Mouse (Mus musculus) v-Abl transformed pro-B cells (cell line): ENCODE results near the gene Ripor3.

Experiments
- in situ Hi-C, 2 experiments: fragments of 400-800 bp; cut with MboI; formaldehyde crosslinking; loops; one replicate each; pipeline ENCODE4 v1.15.1; 2025; ENCODE audit not compliant: unreplicated experiment in 2 of 2

Ripor3 gene

GRCm38 (mm10) chr2:167959996-167960395 lies 50.4 kb downstream of the Ripor3 start:
- in situ Hi-C loops, result loop anchor here in 1 of 2 experiments (5.0 kb wide), 1 partner anchor 47 kb away; no protein-coding TSS in a partner anchor

- in situ Hi-C loops, result no loop called here
Measured at GRCm38 (mm10) chr2:167959384-167959911, 51.0 kb downstream of the Ripor3 start.

GRCm38 (mm10) chr2:167958843-167959242 lies 51.6 kb downstream of the Ripor3 start:
- in situ Hi-C loops, result no loop called here

- in situ Hi-C loops, result no loop called here
Measured at GRCm38 (mm10) chr2:167958082-167958788, 52.2 kb downstream of the Ripor3 start.

- in situ Hi-C loops, result no loop called here
Measured at GRCm38 (mm10) chr2:167957539-167957938, 52.9 kb downstream of the Ripor3 start.

GRCm38 (mm10) chr2:167954928-167955327 lies 55.5 kb downstream of the Ripor3 start:
- in situ Hi-C loops, result no loop called here

GRCm38 (mm10) chr2:167953819-167954218 lies 56.6 kb downstream of the Ripor3 start:
- in situ Hi-C loops, result no loop called here

- in situ Hi-C loops, result no loop called here
Measured at GRCm38 (mm10) chr2:167951301-167952211, 58.9 kb downstream of the Ripor3 start.

GRCm38 (mm10) chr2:167950681-167951080 lies 59.7 kb downstream of the Ripor3 start:
- in situ Hi-C loops, result no loop called here

GRCm38 (mm10) chr2:167949808-167950207 lies 60.6 kb downstream of the Ripor3 start:
- in situ Hi-C loops, result no loop called here

GRCm38 (mm10) chr2:167949250-167949649 lies 61.2 kb downstream of the Ripor3 start:
- in situ Hi-C loops, result no loop called here

GRCm38 (mm10) chr2:167948557-167948956 lies 61.9 kb downstream of the Ripor3 start:
- in situ Hi-C loops, result no loop called here

GRCm38 (mm10) chr2:167948047-167948446 lies 62.4 kb downstream of the Ripor3 start:
- in situ Hi-C loops, result no loop called here

GRCm38 (mm10) chr2:167947251-167947650 lies 63.2 kb downstream of the Ripor3 start:
- in situ Hi-C loops, result no loop called here

GRCm38 (mm10) chr2:167945451-167945850 lies 65.0 kb downstream of the Ripor3 start:
- in situ Hi-C loops, result no loop called here

- in situ Hi-C loops, result no loop called here
Measured at GRCm38 (mm10) chr2:167944193-167944592, 66.2 kb downstream of the Ripor3 start.

GRCm38 (mm10) chr2:167942926-167943633 lies 67.3 kb downstream of the Ripor3 start:
- in situ Hi-C loops, result no loop called here

GRCm38 (mm10) chr2:167942199-167942925 lies 68.1 kb downstream of the Ripor3 start:
- in situ Hi-C loops, result no loop called here

- in situ Hi-C loops, result no loop called here
Measured at GRCm38 (mm10) chr2:167941745-167942176, 68.7 kb downstream of the Ripor3 start.

- in situ Hi-C loops, result no loop called here
Measured at GRCm38 (mm10) chr2:167941320-167941719, 69.1 kb downstream of the Ripor3 start.
